Mouse (Mus musculus): ENCODE measurements around the gene Ogfod1. TPM values are rescaled to one million over a fixed set of nuclear protein-coding genes. Genes with fewer than 3 reads are reported as not detected.
A peak's percentile ranks its signal among the peaks of the same experiment; 100 is the strongest.

Gene Ogfod1
- total RNA-seq, 2 experiments from 2014 or later = 25.0 to 26.2 TPM

DNA sequence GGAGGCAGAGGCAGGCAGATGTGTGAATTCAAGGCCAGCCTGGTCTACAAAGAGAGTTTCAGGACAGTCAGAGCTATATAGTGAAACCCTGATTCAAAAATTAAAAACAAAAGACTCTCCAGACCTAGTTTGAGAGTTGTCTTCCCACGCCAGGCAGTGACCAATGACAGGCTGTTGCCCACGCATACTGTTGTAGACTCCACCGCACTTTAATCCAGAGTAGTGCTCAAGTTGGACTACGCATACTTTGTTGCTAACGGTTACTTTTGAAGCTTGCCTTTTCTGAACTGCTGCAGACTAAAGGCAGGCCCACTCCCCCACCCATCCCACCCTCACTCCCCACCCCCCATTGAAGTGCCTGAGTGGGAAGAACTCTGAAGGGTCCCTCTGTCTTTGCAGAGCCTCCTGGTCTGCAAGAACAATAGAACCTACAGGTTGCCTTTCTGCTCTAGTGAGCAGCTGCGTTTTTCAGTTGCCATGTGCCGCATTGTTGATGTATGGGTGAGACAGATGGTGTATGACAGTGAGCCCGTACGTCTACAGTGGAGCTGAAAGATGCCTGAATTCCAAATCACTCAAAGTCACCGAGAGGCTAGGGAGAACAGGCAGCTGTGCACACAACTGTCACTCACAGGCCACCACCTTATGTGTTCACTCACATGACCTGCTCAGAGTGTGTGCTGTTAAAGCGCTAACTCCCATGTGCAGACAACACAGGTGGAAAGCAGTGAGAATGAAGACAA lies 29.3 kb downstream of the Ogfod1 start:
- DNase-seq = no peak
- intact Hi-C loops (cut with DNase I) = no loop called here

DNA sequence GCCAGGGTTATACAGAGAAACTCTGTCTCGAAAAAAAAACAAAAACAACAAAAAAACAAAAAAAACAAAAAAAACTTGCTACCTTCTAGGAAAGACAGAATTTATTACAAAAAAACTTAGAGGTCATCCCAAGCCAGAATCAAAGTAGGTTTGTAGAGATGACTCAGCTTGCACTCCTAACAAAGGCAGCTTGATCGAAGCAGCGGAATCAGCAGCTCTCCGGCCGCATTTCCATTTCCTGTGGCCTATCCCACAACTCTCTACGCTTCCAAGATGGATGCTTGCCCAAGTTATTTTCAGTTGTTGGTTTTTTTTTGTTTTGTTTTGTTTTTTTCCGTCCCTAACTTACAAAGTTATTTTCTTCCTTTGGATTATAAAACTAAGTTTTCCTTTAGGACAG lies 31.8 kb downstream of the Ogfod1 start:
- intact Hi-C loops (cut with DNase I) = no loop called here
- DNase-seq = peak; percentile 10 to 11

DNA sequence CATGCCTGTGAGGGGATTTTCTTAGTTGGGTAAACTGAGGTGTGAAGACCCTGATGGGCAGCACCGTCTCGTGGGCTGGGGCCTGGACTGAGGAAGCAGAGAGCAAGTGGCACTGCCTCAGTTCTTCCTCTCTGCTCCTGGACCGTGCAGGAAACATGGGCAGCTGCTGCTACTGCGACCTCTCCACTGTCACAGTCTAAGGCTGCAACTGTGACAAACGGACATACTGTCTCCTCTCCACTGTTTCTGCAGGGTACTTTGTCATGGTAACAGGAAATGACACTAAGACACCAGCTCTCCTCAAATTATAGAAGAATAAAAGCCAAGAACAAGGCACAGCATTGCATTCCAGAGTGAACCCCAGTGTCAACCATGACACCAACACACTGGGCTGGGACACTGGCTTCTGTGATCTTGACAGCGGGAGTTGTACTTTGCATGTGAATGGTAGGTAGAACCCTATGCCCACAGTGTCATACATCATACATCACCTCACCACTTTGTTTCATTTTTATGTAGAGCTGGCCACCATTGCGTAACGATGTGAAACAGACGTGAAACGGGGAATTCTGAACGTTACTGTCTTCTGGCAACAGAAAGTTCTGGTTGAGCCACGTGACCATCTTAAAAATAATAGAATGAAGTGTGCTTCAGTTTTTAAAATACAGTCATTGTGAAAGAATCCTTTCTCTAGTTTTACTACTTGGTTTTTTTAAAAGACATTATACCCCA lies 39.6 kb downstream of the Ogfod1 start:
- no peak for DNase-seq
- intact Hi-C loops (cut with DNase I) = no loop called here

DNA sequence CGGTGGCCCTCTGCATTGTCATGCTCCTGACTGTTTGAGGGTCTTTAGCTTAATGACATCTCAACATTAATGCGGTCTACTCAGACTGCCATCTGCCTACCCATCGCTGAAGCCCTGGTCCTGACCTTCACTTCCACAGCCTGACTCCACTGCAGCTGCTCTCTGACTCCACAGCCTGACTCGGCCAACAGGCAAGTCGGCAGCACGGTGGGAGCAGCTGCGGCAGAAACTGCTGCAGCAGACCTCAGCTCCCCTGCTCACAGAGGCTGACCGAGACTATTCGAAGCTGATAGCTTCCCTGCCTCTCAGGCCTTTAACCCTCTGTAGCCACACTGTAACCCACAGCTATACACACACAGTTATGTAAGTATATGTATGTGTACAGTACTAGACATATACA lies 51.0 kb downstream of the Ogfod1 start:
- DNase-seq = no peak
- intact Hi-C loops (cut with DNase I) = no loop called here

DNA sequence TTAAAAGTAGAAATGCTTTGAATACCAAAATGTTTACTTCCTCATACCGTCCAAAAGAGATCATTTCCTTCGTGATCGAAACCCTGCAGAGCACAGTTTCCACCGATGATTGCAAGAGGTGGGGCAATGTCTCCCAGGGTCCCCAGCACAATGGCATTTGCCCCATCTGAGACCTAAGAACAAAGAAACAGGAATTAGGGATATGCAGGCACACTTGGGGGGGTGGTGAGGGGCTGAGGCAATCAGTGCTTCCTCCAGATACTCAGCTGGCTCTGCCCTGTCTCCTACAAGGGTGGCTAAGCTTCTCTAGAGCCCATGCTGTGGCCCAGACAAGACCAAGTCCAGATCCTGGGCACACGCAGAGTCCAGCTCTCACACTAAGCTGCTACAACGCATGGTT lies 52.7 kb downstream of the Ogfod1 start:
- no peak for DNase-seq
- intact Hi-C loops (cut with DNase I) = no loop called here

DNA sequence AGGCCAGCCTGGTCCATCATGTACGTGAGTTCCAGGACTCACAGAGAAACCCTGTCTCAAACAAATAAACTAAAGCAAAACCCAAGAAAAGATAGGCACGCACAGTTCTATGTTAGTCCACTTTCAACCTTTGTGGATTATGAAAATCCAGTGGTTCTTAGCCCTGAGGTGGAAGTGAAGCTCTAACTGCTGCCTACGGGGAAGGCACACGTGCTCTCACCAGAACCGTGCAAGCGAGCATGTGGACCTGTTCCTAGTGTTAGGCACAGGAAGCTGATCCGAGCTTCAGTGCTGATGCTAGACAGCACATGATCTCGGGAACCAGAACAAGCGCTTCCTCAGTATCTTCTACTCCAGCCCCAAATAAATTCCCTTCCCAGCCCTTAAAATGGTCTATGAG lies 55.9 kb downstream of the Ogfod1 start:
- intact Hi-C loops (cut with DNase I) = no loop called here
- peak in 1 of 2 experiments; percentile 15 for DNase-seq

DNA sequence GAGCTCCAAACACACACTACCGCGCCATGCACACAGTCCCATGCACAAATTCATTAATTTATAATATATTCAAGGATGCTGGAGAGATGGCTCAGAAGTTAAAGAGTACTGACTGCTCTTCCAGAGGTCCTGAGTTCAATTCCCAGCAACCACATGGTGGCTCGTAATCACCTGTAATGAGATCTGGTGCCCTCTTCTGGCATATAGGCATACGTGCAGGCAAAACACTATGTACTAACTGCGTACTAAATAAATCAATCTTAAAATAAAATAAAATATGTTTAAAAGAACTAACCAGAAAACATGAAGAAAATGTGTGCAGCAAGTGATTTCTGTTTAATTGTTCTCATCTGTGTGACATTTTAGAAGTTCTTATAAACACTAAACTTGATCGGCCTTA lies 57.3 kb downstream of the Ogfod1 start:
- DNase-seq = no peak
- intact Hi-C loops (cut with DNase I) = no loop called here

DNA sequence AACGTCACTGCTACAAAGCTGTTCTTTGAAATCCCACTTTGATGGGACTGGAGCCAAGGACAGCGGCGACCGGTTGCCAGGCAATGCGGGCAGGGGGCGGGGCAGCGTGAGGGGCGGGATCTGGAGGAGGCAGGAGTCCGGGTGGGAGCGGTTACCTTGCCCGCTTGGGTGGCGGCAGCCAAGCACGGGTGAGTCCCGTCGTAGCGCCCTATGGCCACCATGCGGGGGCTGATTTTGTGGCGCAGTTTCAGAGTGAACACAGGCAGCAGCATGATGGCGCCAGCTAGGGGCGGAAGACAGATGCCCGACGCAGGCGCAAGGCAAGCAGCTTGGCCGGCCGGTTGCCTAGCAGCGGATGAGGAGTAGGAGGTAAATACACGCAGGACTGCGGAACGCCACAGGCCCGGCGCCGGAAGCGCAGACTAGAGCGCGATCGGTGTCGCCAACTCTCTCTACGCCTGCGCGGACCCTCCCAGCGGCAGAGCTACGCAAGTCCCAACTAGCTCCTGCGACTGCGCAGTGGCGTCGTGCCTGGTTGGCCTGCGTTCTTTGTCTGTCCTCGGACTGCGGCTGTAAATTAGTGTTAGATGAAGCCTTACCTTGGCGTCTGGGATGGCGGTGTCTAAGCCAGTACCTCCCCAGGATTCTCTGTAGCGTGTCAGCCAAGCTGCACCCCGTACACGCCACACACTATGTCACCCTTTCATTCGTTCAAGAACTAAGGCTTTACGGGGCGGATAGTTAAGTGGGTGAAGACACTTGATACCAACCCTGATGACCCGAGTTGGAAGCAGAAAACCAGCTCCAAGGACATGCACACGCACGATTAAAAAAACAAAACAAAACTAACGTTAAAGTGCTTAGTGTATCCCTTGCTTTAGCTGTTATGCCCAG lies 61.3 kb downstream of the Ogfod1 start, which contains the start of gene Bbs2:
Gene Bbs2 (minus strand): TSS at position 848 of the 894 bp plus-strand sequence.
- DNase-seq = peak; percentile 99 to 100
- intact Hi-C loops (cut with DNase I) = no loop called here

DNA sequence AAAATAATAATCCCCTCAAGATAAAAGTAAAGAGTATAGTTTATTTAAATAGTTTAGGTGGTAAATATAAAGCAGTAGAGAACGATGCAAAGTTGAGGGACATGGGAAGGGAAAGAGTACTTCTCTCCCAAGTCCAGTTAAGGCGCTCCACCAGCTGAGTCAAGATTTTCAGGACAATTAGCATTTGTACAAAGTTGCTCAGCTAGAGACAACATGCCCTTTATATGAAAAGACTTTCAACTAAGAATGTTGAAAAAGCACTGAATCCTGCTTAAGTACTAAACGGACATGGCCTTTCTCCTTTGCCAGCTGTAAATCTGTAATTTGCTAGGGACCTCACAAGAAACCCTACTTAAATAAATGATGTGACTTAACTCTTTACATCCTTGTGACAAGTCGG lies 62.0 kb downstream of the Ogfod1 start:
- intact Hi-C loops (cut with DNase I) = no loop called here
- DNase-seq = peak in 1 of 2 experiments; percentile 9

DNA sequence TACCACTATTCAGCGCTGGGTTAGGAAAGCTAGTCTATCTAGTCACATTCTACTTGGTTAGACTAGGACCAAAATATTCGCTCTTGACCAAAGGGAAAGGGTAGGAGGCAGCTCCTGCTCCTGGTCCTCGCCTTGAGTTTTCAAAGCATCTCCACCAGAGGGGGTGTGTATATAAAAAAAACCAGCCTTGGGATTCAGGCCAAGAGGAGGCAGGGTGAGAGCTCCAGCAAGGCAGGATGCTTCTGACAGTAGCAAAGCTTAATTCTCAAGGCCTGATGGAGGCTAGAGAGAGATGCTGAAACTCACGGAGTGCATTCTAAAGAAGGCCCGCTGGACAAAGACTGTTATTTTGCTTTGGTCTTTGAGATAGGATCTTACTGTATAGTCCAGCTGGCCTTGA lies 67.1 kb downstream of the Ogfod1 start:
- intact Hi-C loops (cut with DNase I) = loop anchor here (5.0 kb wide), 1 partner anchor 93 kb away; no protein-coding TSS in a partner anchor
- peak; percentile 12 to 46 for DNase-seq

DNA sequence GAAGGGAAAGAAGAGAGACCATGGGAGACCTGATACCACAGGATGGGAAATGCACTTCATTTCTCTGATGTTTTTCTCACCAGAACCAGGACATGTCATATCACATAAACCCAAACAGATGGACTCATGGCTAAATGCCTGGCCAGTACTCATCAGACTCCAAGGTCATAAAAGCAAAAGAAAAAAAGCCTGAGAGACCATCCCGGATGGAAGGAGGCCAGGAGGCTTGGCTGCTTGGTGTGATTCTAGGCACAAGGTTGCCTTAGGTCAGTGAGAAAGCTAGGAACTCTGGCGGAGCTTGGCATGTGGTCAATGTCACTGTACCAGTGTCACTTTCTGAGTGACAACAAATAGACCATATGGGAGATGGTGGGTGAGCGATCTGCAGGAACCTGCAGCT lies 70.9 kb downstream of the Ogfod1 start:
- DNase-seq = peak; percentile 59 to 70
- intact Hi-C loops (cut with DNase I) = no loop called here

DNA sequence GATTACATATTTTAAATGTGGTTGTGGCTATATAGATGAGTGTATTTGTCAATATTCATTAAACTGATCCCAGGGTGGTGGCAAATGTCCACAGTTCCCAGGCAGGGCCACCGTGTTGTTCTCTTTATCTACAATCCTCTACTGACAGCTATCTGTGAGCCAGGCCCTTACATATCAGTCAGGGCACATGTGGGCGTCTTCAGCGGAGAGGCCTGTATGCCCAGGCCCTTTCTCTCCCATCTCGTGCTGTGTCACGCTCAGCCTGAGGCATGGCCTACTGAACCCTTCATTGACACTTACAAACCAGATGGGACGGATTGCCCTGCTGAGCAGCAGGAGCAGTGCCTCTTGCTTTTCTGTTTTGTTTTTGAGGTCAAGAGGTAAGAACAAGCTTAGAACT lies 72.4 kb downstream of the Ogfod1 start:
- DNase-seq = no peak
- intact Hi-C loops (cut with DNase I) = no loop called here

DNA sequence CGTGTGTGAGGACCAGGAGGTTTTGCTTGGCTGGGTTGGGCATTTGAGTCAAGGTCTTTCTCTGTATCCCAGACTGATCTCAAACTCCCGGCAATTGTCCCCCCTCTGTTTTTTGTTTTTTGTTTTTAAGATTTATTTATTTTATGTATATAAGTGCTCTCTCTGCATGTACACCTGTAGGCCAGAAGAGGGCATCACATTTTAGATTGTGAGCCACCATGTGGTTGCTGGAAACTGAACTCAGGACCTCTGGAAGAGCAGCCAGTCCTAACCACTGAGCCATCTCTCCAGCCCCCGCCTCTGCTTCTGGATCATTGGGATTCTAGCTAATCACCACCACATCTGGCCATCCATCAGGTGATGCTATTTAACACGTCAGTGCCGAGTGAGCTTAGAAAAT lies 72.8 kb downstream of the Ogfod1 start:
- DNase-seq = no peak
- intact Hi-C loops (cut with DNase I) = no loop called here

DNA sequence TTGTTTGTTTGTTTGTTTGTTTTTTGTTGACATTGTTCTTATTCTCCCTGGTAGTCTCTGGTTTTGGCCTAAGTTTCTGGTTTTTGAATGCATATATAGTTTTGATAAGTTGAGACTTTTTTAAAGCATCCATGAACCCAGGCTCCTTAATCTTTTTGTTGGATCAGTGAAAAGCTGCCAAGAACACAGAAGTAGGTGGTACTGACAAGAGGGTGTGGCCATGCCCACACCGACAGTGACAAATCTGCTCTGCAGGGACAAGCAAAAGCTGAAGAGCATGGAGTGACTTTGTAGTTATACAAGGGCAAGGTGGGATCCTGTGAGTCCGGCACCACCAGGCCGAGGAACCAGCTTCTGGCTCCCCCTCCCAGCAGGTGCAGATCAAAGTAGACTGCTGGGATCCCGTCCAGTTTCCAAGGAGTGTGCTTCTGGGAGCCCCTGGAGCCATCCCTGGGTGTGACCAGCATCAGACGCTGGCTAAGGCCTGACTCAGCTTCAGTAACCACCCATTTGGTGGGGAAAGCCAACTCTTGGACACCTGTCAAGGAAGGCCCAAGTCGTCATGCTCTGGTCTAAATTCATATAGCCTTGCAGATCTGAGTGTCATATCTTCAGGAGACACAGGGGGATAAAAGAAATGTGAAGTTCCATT lies 73.7 kb downstream of the Ogfod1 start:
- no peak for DNase-seq
- intact Hi-C loops (cut with DNase I) = no loop called here

DNA sequence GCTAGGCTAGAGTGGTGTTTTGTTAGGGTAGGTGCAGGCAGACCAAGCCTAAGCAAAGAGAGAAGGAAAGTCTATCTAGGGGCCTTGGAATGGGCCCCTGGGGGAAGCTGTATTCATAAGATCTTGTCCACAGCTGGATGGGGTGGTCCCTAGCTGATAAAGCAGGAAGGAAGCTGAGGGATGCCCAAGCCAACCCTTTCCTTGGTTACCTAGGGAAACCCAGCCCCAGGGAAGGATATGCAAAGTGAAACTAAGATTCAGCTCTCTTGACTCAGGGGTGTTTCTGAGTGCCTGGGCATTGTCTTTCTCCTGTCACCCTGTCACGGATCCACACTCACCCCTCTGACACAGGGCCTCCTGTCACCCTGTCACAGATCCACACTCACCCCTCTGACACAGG lies 76.4 kb downstream of the Ogfod1 start:
- intact Hi-C loops (cut with DNase I) = no loop called here
- no peak for DNase-seq

DNA sequence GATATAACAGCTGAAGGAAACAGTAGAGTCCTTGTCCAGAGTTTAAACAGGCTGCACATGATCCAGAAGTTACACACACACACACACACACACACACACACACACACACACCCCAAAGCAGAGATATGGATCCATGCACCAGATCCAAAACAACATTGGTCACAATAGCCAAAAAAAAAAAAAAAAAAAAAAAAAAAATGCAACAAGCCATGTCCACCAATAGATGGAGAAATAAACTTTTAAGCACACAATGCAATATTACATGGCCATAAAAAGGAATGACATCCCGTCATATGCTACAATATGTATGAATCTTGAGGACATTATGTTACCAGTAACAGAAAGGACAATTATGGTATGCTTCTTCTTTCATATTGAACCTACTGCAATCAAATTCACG lies 77.0 kb downstream of the Ogfod1 start:
- no peak for DNase-seq
- intact Hi-C loops (cut with DNase I) = no loop called here

Other genes starting within 250 kb of the Ogfod1 start
- 10 to 100 TPM; 18.5 to 28.1 TPM for gene Gnao1, start 227.2 kb upstream of the Ogfod1 start, total RNA-seq (2021)
- 100 to 1,000 TPM; 125 to 126 TPM for gene Amfr, start 24.4 kb upstream of the Ogfod1 start, total RNA-seq (2021)
- 10 to 100 TPM; 36.7 to 43.2 TPM for gene Nudt21, start 167 bp upstream of the Ogfod1 start, total RNA-seq (2021)
- gene Bbs2, start 61.7 kb downstream of the Ogfod1 start, total RNA-seq (2021) = 1 to 10 TPM; 6.8 to 8.7 TPM
- not detected for gene Mt4, start 100.0 kb downstream of the Ogfod1 start, total RNA-seq (2021)
- gene Mt3, start 115.4 kb downstream of the Ogfod1 start, total RNA-seq (2021) = 10 to 100 TPM; 12.5 to 14.5 TPM
- gene Mt2, start 135.5 kb downstream of the Ogfod1 start, total RNA-seq (2021) = 10 to 100 TPM in 1 of 2 experiments, 1 to 10 TPM in 1; 9.4 to 87.4 TPM
- gene Mt1, start 141.9 kb downstream of the Ogfod1 start, total RNA-seq (2021) = 100 to 1,000 TPM; 104 to 394 TPM
- 10 to 100 TPM; 27.6 to 28.3 TPM for gene Nup93, start 177.4 kb downstream of the Ogfod1 start, total RNA-seq (2021)